34 mouse cellular contexts compared by ENCODE assay signal in the genomic region with DNA sequence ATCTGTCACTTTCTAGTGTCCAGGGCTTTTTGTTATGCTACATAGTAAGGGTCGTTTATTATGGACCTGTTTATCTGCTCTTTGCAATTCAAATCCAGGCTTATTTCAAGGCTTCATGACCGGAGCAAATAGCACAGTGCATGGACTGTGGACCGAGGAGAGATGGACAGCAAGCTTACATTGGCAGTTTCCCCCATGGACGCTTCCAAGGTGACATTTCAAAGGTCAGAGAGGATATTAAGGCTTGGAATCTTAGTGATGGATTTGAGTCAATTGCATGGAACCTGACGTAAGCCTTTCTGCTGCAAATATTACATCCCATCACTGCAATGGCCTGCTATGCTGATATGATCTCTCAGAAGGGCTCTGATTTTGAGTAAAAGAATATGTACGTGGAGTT.
"Had no signal": no experiment of that assay in that cellular context is flagged by ENCODE, and none has a peak within 500 bp of the region (broad histone marks: within the 10 kb centered on the region; RNA-seq: fewer than 3 reads in every experiment).

No protein-coding gene starts in this region.

- H3K4me1 ChIP-seq: heart, embryonic 10.5 days; heart, embryonic 15.5 days; hindbrain, embryonic 10.5 days; intestine, embryonic 15.5 days had no signal

- H3K4me3 ChIP-seq: heart, embryonic 10.5 days; heart, embryonic 13.5 days; heart, embryonic 15.5 days; hindbrain, embryonic 10.5 days; hindbrain, embryonic 12.5 days; hindbrain, embryonic 13.5 days; hindbrain, embryonic 15.5 days; intestine, embryonic 15.5 days; kidney, embryonic 15.5 days; layer of hippocampus, adult 2 months had no signal

- H3K27ac ChIP-seq: heart, embryonic 10.5 days; heart, embryonic 13.5 days; heart, embryonic 15.5 days; hindbrain, embryonic 10.5 days; hindbrain, embryonic 12.5 days; hindbrain, embryonic 13.5 days; hindbrain, embryonic 14.5 days; hindbrain, embryonic 15.5 days; hindbrain, postnatal 0 days; intestine, embryonic 15.5 days; kidney, embryonic 15.5 days; kidney, postnatal 0 days; layer of hippocampus, adult 2 months had no signal

- DNase-seq: heart, postnatal 10 days; heart, postnatal 14 days; heart, postnatal 36 days; heart, postnatal 4 days; kidney, adult 11 months; kidney, adult 18-20 months; kidney, adult 2 months; kidney, adult 8-10 months; kidney, adult 9 months; kidney, postnatal 10 days; kidney, postnatal 14 days; kidney, postnatal 25 days; kidney, postnatal 36 days; kidney, postnatal 4 days; layer of hippocampus, adult 9-11 months; layer of hippocampus, postnatal 36 days had no signal

- H3K9ac ChIP-seq: heart, embryonic 13.5 days; heart, embryonic 15.5 days; hindbrain, embryonic 12.5 days; hindbrain, embryonic 13.5 days; hindbrain, embryonic 14.5 days; hindbrain, embryonic 15.5 days; intestine, embryonic 15.5 days; kidney, embryonic 15.5 days had no signal

- H3K36me3 ChIP-seq: heart, embryonic 10.5 days; hindbrain, embryonic 10.5 days; hindbrain, embryonic 12.5 days; hindbrain, embryonic 13.5 days; hindbrain, embryonic 15.5 days; intestine, embryonic 15.5 days; kidney, embryonic 15.5 days had no signal

- H3K9me3 ChIP-seq: heart, embryonic 10.5 days; heart, embryonic 13.5 days; heart, embryonic 15.5 days; hindbrain, embryonic 10.5 days; hindbrain, embryonic 12.5 days; hindbrain, embryonic 13.5 days; hindbrain, embryonic 15.5 days; intestine, embryonic 15.5 days; kidney, embryonic 15.5 days had no signal

- ATAC-seq: hindbrain, embryonic 16.5 days; hindbrain, postnatal 0 days; inflammation-experienced regulatory T-cells, adult 6 months; intestine, embryonic 15.5 days; intestine, embryonic 16.5 days; intestine, postnatal 0 days had no signal

- H3K27me3 ChIP-seq: heart, embryonic 13.5 days; heart, embryonic 15.5 days; hindbrain, embryonic 12.5 days; hindbrain, embryonic 13.5 days; hindbrain, embryonic 15.5 days; intestine, embryonic 15.5 days; kidney, embryonic 15.5 days had no signal

- H3K4me2 ChIP-seq: heart, embryonic 11.5 days; heart, embryonic 13.5 days; heart, embryonic 15.5 days; hindbrain, embryonic 12.5 days; hindbrain, embryonic 13.5 days; hindbrain, embryonic 14.5 days; hindbrain, embryonic 15.5 days; intestine, embryonic 15.5 days; kidney, embryonic 15.5 days had no signal
